Mouse (Mus musculus) embryo, embryonic 10.5 days (tissue): ENCODE measurements around the gene Gm49366.
"Not testable (repeated sequence)": the region's sequence is repeated elsewhere in the genome, so short reads cannot be mapped to it uniquely, and the experiment has no call there.

Source experiments
- DNase-seq: peaks from one replicate; pipeline ENCODE4 v3.0.0-alpha.2; 2015; ENCODE audit warnings: low spot score

The Gm49366 gene

GRCm38 (mm10) chr12:84038691-84039111 lies at the start of gene Gm49366:
Gene Gm49366 (plus strand): TSS chr12:84038935.
- peak; percentile 54 for DNase-seq

- DNase-seq = no peak
Observed at GRCm38 (mm10) chr12:83989378-83989777, 49.4 kb upstream of the Gm49366 start.

GRCm38 (mm10) chr12:83997221-83997620 lies 41.5 kb upstream of the Gm49366 start:
- DNase-seq = no peak

- DNase-seq = no peak
Observed at GRCm38 (mm10) chr12:83998341-83999107, 40.2 kb upstream of the Gm49366 start.

- not testable (repeated sequence) for DNase-seq
Observed at GRCm38 (mm10) chr12:83999237-83999636, 39.5 kb upstream of the Gm49366 start.

- DNase-seq = no peak
Observed at GRCm38 (mm10) chr12:84000418-84000817, 38.3 kb upstream of the Gm49366 start.

- DNase-seq = no peak
Observed at GRCm38 (mm10) chr12:84003866-84004265, 34.9 kb upstream of the Gm49366 start.

- no peak for DNase-seq
Observed at GRCm38 (mm10) chr12:84008251-84008650, 30.5 kb upstream of the Gm49366 start.

GRCm38 (mm10) chr12:84008729-84009128 lies 30.0 kb upstream of the Gm49366 start:
- DNase-seq = no peak

- peak; percentile 86 for DNase-seq
Observed at GRCm38 (mm10) chr12:84009171-84009965, 29.4 kb upstream of the Gm49366 start, which contains the start of gene Acot1. Gene Acot1 (plus strand): TSS chr12:84009490.

GRCm38 (mm10) chr12:84010201-84010600 lies 28.5 kb upstream of the Gm49366 start:
- no peak for DNase-seq

GRCm38 (mm10) chr12:84011251-84012040 lies 27.3 kb upstream of the Gm49366 start:
- peak; percentile 82 for DNase-seq

GRCm38 (mm10) chr12:84013130-84013529 lies 25.6 kb upstream of the Gm49366 start:
- no peak for DNase-seq

- DNase-seq = no peak
Observed at GRCm38 (mm10) chr12:84013701-84014100, 25.0 kb upstream of the Gm49366 start.

- not testable (repeated sequence) for DNase-seq
Observed at GRCm38 (mm10) chr12:84020528-84020927, 18.2 kb upstream of the Gm49366 start.

GRCm38 (mm10) chr12:84022266-84022665 lies 16.5 kb upstream of the Gm49366 start:
- not testable (repeated sequence) for DNase-seq

GRCm38 (mm10) chr12:84023052-84023745 lies 15.5 kb upstream of the Gm49366 start:
- DNase-seq = no peak

GRCm38 (mm10) chr12:84025888-84026287 lies 12.8 kb upstream of the Gm49366 start:
- no peak for DNase-seq

GRCm38 (mm10) chr12:84028328-84028727 lies 10.4 kb upstream of the Gm49366 start:
- not testable (repeated sequence) for DNase-seq

GRCm38 (mm10) chr12:84029043-84029442 lies 9.7 kb upstream of the Gm49366 start:
- DNase-seq = not testable (repeated sequence)

- peak; percentile 88 for DNase-seq
Observed at GRCm38 (mm10) chr12:84030659-84031332, 7.9 kb upstream of the Gm49366 start.
